15 mouse cellular contexts compared by ENCODE assay signal in genomic region chr6:4432192-4432591, GRCm38 (mm10).
"Had no signal": no experiment of that assay in that cellular context is flagged by ENCODE, and none has a peak within 500 bp of the region (broad histone marks: within the 10 kb centered on the region; RNA-seq: fewer than 3 reads in every experiment).

No protein-coding gene starts in this region.

- H3K27me3 ChIP-seq: limb, embryonic 12.5 days; liver, embryonic 15.5 days; megakaryocyte, embryonic 14.5 days; midbrain, embryonic 15.5 days; neural tube, embryonic 13.5 days had no signal

- H3K36me3 ChIP-seq: limb, embryonic 12.5 days; liver, embryonic 15.5 days; midbrain, embryonic 15.5 days; neural tube, embryonic 13.5 days had no signal

- H3K4me2 ChIP-seq: limb, embryonic 12.5 days; liver, embryonic 15.5 days; midbrain, embryonic 11.5 days; midbrain, embryonic 15.5 days; neural tube, embryonic 13.5 days had no signal

- H3K9ac ChIP-seq: limb, embryonic 12.5 days; liver, embryonic 15.5 days; midbrain, embryonic 15.5 days; neural tube, embryonic 13.5 days had no signal

- H3K27ac ChIP-seq: limb, embryonic 12.5 days; liver, embryonic 15.5 days; macrophage; midbrain, embryonic 15.5 days; neural tube, embryonic 13.5 days; stomach, postnatal 0 days had no signal

- DNase-seq: kidney, adult 8-10 months; kidney, postnatal 25 days; layer of hippocampus, postnatal 36 days; lung, adult 2 months; lung, postnatal 10 days; right cerebral cortex, postnatal 25 days; thymus, postnatal 4 days had no signal

- ATAC-seq: midbrain, embryonic 15.5 days had no signal

- H3K4me1 ChIP-seq: liver, embryonic 15.5 days; midbrain, embryonic 15.5 days had no signal

- H3K4me3 ChIP-seq: limb, embryonic 12.5 days; liver, embryonic 15.5 days; megakaryocyte, embryonic 14.5 days; midbrain, embryonic 15.5 days; neural tube, embryonic 13.5 days had no signal

- H3K9me3 ChIP-seq: limb, embryonic 12.5 days; liver, embryonic 15.5 days; megakaryocyte, embryonic 14.5 days; midbrain, embryonic 15.5 days; neural tube, embryonic 13.5 days had no signal
